Mouse (Mus musculus) mouse trophoblast stem cell (cell line): ENCODE measurements around the gene Dusp18.

Source experiments
- in situ Hi-C, 2 experiments: fragments of 300-500 bp; cut with MseI, MboI; formaldehyde crosslinking; loops; 2 replicates in 1 of 2; 3 replicates in 1 of 2; pipeline ENCODE4 v1.15.1; 2025

Dusp18 gene

GRCm38 (mm10) chr11:3894406-3895281, at the start of gene Dusp18, which contains the start of gene 4921536K21Rik:
TSS of gene Dusp18 (plus strand) at chr11:3895240.
TSS of gene 4921536K21Rik (minus strand) at chr11:3895098.
- in situ Hi-C loops = no loop called here

GRCm38 (mm10) chr11:3846351-3846750, 48.7 kb upstream of the Dusp18 start:
- in situ Hi-C loops = no loop called here

GRCm38 (mm10) chr11:3849469-3850314, 45.3 kb upstream of the Dusp18 start:
- in situ Hi-C loops = no loop called here

GRCm38 (mm10) chr11:3850315-3850614, 44.8 kb upstream of the Dusp18 start:
- in situ Hi-C loops = no loop called here

GRCm38 (mm10) chr11:3850746-3851277, 44.2 kb upstream of the Dusp18 start:
- in situ Hi-C loops = no loop called here

GRCm38 (mm10) chr11:3851872-3852271, 43.2 kb upstream of the Dusp18 start:
- in situ Hi-C loops = no loop called here

- in situ Hi-C loops = no loop called here
These were observed 42.0 kb upstream of the Dusp18 start for GRCm38 (mm10) chr11:3853031-3853430.

- in situ Hi-C loops = no loop called here
These were observed 41.5 kb upstream of the Dusp18 start for GRCm38 (mm10) chr11:3853481-3854034.

- in situ Hi-C loops = no loop called here
These were observed 40.9 kb upstream of the Dusp18 start for GRCm38 (mm10) chr11:3854156-3854555.

- in situ Hi-C loops = no loop called here
These were observed 39.2 kb upstream of the Dusp18 start for GRCm38 (mm10) chr11:3855846-3856245.

GRCm38 (mm10) chr11:3857902-3858301, 37.1 kb upstream of the Dusp18 start:
- in situ Hi-C loops = no loop called here

- in situ Hi-C loops = no loop called here
These were observed 35.3 kb upstream of the Dusp18 start for GRCm38 (mm10) chr11:3859778-3860177.

- in situ Hi-C loops = no loop called here
These were observed 34.7 kb upstream of the Dusp18 start for GRCm38 (mm10) chr11:3860361-3860760.

- in situ Hi-C loops = no loop called here
These were observed 32.2 kb upstream of the Dusp18 start for GRCm38 (mm10) chr11:3862661-3863453.

- in situ Hi-C loops = no loop called here
These were observed 31.5 kb upstream of the Dusp18 start, which contains the start of gene Osbp2 for GRCm38 (mm10) chr11:3863454-3864112. TSS of gene Osbp2 (minus strand) at chr11:3863903.

- in situ Hi-C loops = no loop called here
These were observed 30.7 kb upstream of the Dusp18 start for GRCm38 (mm10) chr11:3864343-3864742.

GRCm38 (mm10) chr11:3876419-3876818, 18.6 kb upstream of the Dusp18 start:
- in situ Hi-C loops = no loop called here

GRCm38 (mm10) chr11:3878660-3879059, 16.4 kb upstream of the Dusp18 start:
- in situ Hi-C loops = no loop called here

- in situ Hi-C loops = no loop called here
These were observed 15.2 kb upstream of the Dusp18 start for GRCm38 (mm10) chr11:3879836-3880235.

GRCm38 (mm10) chr11:3883711-3884110, 11.3 kb upstream of the Dusp18 start:
- in situ Hi-C loops = no loop called here

GRCm38 (mm10) chr11:3887331-3887730, 7.7 kb upstream of the Dusp18 start:
- in situ Hi-C loops = no loop called here
